Mouse (Mus musculus) central nervous system, embryonic 14 days (tissue): ENCODE measurements around the gene Cdk6. TPM values are rescaled to one million over a fixed set of nuclear protein-coding genes. Genes with fewer than 3 reads are reported as not detected.

Experiments
- polyA plus RNA-seq: library from polyadenylated mRNA; depleted of rRNA; stranded (reverse); fragments of >200 nt; gene quantifications from 2 replicates; pipeline ENCODE4 v1.2.3, GENCODE M21; 2012; rRNA removed

Cdk6 gene
- polyA plus RNA-seq: 9.5 and 10.4 TPM in 2 replicates

DNA sequence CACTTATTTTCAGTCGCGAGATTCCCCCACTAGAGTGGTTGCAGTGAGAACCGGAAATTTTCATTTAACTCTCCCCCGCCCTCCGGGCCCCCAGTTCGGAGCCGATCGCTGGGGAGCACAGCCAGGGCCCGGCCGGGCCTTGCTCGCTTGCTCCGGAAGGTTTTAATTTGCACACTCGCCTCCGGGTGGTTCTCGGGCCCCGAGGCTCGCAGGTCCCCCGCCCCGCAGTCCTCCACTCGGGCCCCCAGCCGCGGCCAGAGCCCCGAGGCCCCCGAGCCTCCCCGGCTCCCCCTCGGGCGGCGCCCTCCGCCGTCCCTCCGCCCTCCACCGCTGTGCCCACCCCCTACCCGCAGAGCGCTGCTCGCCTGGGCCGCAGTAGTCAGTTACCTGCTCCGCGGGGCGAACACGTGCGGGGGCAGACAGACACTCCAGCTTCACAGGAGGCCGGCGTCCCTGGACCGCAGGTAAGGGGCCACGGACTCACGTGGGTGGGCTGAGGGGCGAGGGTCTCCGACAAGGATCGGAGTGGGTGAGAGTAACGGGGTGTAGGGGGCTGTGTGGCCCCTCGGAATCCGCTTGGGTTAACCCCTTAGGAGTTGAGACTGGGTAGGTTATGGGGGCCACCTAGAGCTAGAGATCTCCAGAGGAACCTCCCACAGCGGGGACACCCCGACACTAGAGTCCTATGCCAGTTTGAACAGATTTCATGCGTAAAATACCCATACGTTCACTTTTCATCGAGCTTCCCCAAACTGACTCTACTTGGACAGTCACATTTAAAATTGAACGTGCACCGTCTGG lies at the start of gene Cdk6:
Cdk6 (plus strand) TSS at position 375 of the 801 bp plus-strand sequence.

DNA sequence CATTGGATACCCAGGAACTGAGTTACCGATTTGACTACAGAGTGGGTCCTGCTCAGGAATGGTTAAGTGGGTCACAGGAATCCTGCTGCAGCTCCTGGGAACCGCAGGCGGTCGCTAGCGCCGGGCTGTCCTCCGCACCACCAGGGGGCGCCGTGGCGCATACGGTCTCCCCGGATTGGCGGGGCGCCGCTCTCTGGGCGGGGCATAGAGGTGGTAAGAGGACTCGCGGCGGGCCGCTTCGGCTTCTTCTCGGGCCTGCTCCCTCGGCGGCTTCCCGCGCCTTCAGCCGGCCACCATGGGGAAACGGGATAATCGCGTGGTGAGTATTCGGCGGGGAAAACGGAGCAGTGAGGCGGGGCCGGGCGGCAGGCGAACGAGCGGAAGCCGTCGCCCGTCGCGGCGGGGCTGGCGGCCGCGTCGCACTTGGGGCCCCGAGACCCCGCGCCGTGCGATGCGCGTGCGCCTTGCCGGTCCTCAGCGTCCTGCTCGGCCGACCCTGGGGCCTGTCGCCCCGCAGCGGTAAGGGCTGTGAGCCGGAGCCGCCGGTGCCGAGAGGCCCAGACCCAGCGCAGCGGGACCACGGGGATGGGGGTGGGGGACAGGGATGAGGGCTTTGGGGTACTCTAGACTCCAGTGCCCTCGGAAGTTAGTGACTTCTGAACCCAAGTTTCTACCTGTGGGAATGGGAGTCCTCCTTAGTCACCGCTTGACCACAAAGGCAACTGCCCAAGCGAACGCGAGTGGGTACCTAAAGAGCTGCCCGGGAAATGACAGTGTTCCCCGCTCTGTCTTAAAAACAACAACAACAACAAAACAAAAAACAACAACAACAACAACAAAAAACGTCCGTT lies 202.6 kb downstream of the Cdk6 start, which contains the start of gene Fam133b:
Fam133b (plus strand) TSS at position 205 of the 851 bp plus-strand sequence.

DNA sequence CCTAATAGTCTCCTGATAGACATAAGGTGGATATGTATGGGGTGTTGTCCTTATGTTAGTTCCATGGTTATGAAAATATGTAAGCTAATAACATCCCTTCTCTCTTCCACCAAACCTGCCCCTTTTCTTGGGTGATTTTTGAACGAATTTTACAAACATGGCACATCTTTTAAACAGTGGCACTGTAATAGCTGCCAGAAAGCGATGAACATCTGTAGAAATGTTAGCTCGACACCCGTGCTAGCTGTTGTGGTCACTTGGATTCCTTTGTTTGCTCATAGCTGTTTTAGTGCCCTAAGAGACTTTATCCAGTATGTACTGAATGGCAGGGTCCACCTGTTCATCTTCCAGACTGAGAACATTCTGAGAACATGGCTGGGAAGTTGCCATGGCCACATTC lies 230.0 kb downstream of the Cdk6 start, which contains the start of gene 1700109H08Rik:
1700109H08Rik (plus strand) TSS at position 301 of the 400 bp plus-strand sequence.

Other genes with a start within 250 kb of the Cdk6 start
- gene Fam133b, start 202.3 kb downstream of the Cdk6 start, polyA plus RNA-seq: 30.5 and 32.9 TPM in 2 replicates
- gene 1700109H08Rik, start 230.1 kb downstream of the Cdk6 start, polyA plus RNA-seq: 5.6 and 6.0 TPM in 2 replicates